Mouse (Mus musculus): ENCODE data around the gene Gatad1.
"Not testable (repeated sequence)": the region's sequence is repeated elsewhere in the genome, so short reads cannot be mapped to it uniquely, and the experiment has no call there.

Gene Gatad1

DNA sequence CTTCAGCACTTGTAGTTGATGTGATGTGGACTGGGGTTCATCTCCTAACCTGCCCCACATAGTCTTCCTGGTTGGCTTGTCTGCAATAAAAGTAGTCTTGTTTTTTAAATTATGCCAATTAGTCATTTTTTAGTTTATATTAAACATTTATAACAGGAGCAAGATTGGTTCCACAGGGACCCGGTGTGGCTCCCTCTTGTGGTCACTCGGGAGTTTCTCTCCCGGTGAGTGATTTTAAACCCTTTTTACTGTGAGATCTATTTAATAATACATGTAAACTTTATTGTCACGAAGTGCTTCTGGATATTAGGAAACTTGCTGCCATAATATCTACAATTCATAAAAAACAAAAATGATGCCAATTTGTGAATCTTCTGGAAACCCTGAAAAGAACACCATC lies 23.0 kb downstream of the Gatad1 start:
- no peak for DNase-seq (ENCODE audit: inconsistent ontology term)

DNA sequence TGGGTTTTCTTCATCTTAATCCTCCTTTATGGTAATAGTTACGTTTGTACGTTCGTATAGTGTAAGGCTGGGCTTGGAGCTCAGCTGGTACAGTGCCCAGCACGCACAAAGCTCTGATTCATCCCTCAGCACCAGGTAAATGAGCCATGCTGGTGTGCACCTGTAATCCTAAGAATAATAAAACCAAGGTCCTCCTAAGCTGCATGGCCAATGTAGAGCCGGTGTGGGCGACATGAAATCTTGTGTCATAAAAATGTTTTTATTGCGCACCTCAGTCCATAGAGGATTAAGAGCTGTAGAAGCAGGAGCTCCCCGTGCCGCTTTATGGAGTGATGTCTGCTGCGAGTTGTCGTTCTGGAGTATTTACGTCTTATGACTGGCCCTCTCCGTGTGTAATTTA lies 23.7 kb downstream of the Gatad1 start:
- no peak for DNase-seq (ENCODE audit: inconsistent ontology term)

DNA sequence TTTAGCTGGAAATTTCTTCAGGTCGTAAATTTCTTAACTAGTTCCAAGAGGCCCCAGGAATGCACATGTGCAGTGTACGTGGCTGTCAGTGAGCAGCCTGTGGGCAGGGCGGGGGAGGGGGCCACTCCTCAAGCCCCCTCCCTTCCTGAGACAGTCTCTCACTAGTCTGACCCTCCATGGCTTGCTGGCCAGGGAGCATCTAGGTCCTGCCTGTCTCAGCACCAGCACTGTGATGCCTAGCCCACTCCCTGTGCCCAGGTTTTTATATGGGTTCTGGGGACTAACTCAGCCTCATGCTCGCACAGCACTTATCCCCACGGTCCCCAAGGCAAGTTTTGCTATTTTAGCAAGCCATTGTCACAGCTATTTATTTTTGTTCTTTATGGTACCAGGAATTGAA lies 24.7 kb downstream of the Gatad1 start:
- DNase-seq (ENCODE audit: inconsistent ontology term): no peak

DNA sequence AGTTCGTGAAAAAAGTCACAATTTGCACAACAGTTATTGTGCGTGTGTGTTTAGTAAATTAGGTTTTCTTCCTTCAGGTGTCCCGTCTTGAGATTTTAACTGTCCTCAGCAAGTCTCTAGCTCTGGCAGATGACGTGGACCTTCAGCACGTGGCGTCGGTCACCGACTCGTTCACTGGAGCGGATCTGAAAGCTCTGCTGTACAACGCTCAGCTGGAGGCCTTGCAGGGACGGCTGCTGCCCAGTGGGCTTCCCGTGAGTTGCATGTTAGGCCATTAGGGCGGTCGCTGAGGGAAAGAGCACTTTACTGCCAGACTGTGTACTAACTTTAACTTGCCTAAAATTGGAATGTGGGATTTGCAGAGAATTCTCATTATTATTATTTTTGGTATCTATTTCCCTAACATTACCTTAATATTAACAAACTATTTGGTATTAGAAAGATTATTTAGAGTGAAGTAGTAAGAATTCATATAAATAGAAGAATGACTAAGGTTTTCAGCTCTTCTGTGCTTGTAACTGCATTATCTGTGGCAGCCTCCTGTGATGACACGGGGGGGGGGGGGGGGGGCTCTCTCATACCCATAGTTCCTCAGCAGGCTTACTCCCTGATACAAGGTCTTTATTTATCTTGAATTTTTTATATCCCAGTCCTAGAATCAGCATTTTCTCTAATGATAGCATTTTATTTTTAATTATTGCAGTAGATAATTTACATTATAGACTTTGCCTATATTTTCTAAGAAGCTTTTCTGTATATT lies 25.3 kb downstream of the Gatad1 start:
- DNase-seq (ENCODE audit: inconsistent ontology term): peak; percentile 15

DNA sequence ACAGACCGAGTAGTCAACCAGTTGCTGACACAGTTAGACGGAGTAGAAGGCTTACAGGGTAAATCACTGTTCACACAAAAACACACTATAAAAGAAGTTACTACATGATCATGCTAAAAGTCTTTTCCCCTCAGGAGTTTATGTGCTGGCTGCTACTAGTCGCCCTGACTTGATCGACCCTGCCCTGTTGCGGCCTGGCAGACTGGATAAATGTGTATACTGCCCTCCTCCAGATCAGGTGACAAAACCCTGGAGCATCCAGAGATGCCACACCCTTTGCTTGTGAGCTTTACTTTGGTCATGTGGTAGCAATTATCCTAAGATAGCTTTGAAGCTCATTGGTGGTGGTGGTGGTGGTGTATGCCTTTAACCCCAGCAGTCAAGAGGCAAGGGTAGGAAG lies 26.9 kb downstream of the Gatad1 start:
- no peak for DNase-seq (ENCODE audit: inconsistent ontology term)

DNA sequence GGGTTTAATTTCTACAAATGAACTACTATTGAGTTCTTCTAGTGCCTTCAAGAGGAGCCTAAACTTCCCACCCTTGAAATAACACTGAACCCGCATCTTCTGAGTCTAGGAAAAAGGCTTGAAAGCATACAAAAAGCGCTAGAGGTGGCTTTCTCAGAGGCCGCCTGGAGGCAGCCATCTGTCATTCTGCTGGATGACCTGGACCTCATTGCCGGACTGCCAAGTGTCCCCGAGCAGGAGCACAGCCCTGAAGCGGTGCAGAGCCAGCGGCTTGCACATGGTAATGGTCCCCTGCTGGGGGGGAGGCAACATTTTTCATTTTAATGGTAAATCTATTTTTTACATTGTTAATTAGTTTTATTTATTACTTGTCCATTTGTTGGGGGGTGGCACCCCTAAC lies 36.5 kb downstream of the Gatad1 start:
- DNase-seq (ENCODE audit: inconsistent ontology term): no peak

DNA sequence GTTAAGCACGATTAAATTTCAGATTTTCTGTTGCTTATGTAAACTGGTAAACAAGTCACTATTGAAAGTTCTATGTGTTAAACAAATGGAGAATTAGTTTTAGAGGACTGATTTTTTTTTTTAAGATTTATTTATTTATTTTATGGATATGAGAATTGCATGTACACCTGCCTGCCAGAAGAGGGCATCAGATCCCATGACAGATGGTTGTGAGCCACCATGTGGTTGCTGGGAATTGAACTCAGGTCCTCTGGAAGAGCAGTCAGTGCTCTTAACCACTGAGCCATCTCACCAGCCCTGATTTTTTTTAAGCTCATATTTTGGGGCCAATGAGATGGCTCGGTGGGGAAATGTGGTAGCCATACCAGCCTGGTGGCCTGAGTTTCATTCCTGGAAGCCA lies 45.1 kb downstream of the Gatad1 start:
- DNase-seq (ENCODE audit: inconsistent ontology term): not testable (repeated sequence)

DNA sequence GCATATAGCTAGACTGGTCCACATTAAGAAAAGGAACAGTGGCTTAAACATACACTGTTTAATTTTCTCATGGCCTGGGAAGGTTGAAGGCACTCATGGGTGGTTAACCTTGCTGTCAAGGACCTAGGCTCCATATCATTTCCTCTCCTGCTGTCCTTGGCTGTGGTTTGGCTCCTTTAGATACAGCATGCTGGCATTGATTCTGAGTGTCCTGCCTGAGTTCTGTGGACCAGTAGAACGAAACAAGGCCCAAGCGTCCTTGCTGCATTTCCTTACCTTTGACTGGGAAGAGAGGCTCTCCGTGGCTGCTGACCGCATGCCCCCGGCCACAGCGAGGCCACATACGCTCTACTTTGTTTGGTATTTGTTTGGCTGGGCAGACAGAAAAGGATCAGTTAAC lies 47.7 kb downstream of the Gatad1 start:
- DNase-seq (ENCODE audit: inconsistent ontology term): no peak

DNA sequence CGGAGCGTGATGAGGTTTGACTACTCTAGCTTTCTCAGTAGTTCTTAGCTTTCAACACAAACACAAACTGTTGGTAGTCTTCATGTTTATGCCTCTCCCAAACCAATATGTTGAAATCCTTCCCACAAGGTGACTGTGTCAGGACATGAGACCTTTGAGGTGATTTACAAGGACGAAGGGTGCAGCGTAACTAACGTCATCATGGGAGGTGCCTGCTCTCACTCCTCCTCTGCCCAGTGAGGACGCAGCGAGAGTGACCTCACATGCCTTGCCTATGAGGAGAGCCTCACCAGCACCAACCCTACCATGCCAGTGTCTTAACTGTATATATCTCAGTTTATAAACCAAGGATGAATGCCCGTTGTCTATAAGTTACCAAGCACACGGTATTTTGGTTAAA lies 49.9 kb downstream of the Gatad1 start:
- DNase-seq (ENCODE audit: inconsistent ontology term): no peak

DNA sequence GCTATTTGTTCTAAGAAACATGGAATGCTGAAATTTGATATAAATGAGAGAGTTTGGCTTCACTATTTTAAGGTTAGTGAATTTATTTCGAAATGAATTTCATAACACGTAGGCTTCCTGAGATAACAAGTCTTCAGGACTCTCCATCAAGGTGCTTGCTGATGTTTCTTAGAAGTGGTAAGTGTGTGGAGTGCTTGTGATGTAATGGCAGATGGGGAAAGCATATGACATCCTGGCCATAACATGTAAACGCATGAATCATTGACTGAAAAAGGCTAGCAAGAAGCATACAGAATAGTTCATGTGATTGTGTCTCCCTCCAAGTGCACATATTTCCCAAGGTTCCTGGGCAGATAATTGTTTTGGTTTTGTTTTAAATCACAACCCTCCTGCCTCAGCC lies 56.2 kb downstream of the Gatad1 start:
- DNase-seq (ENCODE audit: inconsistent ontology term): no peak

DNA sequence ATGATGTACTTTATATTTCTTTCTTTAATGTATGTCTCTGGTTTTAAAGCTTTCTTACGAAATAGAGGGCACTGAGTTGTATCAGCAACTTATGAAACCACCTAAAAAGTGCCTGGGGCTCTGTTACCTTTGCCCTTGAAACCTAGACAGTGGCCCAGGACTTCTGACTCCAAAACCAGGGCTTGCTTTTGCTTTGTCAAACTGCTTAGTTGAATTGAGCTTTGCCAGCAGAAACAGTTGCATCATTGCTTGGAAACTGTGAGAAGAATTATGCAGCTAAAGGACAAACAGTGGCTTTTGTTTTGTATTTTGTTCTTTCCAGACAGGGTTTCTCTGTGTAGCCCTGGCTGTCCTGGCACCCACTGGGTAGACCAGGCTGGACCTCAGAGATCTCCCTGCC lies 56.7 kb downstream of the Gatad1 start:
- no peak for DNase-seq (ENCODE audit: inconsistent ontology term)

DNA sequence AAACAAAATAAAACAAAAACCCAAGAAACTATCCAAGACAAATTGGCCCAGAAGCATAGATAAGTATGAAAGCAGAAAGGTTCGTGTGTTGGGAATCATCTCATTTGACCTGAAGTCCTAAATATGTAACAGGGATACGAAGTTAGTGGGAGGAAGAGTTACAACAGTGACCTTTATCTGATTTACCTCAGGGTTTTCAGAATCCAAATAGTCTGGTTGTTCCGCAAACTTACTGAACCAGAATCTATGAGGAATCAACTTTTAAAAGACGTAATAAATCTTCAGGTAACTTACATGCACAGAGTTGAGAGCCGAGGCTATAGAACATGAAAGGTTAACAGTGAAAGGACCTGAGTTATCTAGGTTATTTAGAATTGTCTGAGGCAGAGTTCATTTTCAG lies 58.2 kb downstream of the Gatad1 start:
- no peak for DNase-seq (ENCODE audit: inconsistent ontology term)

DNA sequence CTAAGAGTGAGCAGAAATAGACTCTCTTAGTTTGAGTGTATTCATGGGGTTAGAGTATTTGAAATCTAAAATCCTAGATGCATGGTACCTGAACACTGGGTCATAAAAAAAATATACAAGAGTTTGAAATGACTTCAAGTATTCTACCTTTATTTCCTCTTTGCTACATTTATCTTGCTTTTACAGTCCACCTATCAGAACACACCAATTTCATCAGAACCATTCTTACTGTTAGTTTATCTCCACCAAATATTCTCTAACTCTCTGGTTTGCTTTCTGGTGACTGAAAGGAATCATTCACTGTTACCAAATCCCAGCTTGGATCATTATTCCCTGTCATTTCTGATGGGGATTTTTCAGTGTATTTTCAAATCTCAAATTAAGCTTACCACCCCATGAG lies 59.8 kb downstream of the Gatad1 start:
- no peak for DNase-seq (ENCODE audit: inconsistent ontology term)

DNA sequence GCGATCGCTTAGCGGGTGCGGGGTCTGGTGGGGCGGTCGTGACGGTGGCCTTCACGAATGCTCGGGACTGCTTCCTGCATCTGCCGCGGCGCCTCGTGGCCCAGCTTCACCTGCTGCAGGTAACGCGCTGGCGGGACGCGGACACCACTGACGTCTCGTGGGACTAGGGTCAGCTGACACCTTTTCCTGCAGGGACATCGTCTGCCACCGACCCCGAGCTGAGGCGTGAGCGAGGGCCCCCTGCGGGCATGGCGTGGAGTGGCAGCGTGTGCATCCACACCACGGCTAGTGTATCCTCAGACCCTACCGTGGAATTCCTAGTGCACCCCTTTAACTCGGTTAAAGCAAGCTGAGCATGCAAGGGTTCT lies 60.6 kb downstream of the Gatad1 start, which contains the start of gene Rbm48:
Gene Rbm48 (minus strand): TSS at position 187 of the 368 bp plus-strand sequence.
- peak; percentile 86 for DNase-seq (ENCODE audit: inconsistent ontology term)

DNA sequence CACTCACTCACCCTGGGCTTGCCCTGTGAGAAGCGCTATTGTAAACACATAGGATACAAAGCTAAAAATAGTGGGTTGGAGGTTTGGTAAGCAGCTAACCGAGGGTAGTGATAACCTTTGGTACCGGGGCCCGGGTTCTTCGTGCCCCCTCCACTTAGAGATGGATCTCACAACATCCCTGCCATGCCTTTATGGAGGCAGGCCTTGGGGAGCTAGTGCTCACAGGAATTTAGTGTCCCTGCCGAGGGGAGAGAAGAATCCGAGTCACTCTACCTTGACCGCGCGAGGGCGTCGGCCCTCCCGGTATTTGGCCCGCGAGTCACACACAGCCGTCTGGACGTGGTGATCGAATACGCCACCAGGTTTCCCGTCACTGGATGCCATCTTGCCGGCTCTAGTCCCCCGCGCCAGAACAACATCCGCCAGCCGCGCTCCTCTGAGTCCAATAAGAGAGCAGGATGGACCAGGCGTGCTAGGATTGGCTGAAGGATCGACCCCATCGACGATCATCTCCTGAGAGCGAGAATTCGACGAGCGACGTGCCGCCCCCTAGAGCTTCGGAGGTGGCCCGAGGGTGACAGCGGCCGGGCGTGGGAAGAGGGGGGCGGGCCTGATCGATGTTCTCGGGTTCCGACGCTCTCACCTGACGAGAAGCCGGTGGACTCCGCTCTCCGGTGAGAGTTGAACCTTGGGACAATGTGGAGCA lies 61.1 kb downstream of the Gatad1 start, which contains the start of gene Pex1:
Gene Pex1 (plus strand): TSS at position 374 of the 706 bp plus-strand sequence.
- peak; percentile 96 for DNase-seq (ENCODE audit: inconsistent ontology term)

Data from Muller cell, postnatal 12 days (primary cell).